Mouse (Mus musculus) brain, adult 2 months (tissue): Measurements from ENCODE around the gene Csgalnact2.

Experiments
- DNase-seq: peaks from one replicate; pipeline ENCODE4 v3.0.0; 2011; ENCODE audit warnings: low read depth, low spot score

Gene Csgalnact2

GRCm38 (mm10) chr6:118138731-118139709, at the start of gene Csgalnact2:
TSS of gene Csgalnact2 (minus strand) at chr6:118139140.
- peak; percentile 95 for DNase-seq

- no peak for DNase-seq
Measured at GRCm38 (mm10) chr6:118188599-118188998, 49.7 kb upstream of the Csgalnact2 start.

- no peak for DNase-seq
Measured at GRCm38 (mm10) chr6:118187285-118187641, 48.3 kb upstream of the Csgalnact2 start.

GRCm38 (mm10) chr6:118186620-118187284, 47.8 kb upstream of the Csgalnact2 start:
- no peak for DNase-seq

- DNase-seq = no peak
Measured at GRCm38 (mm10) chr6:118184126-118184525, 45.2 kb upstream of the Csgalnact2 start.

GRCm38 (mm10) chr6:118180085-118180423, 41.1 kb upstream of the Csgalnact2 start:
- no peak for DNase-seq

GRCm38 (mm10) chr6:118179316-118180084, 40.6 kb upstream of the Csgalnact2 start:
- peak; percentile 91 for DNase-seq

GRCm38 (mm10) chr6:118173975-118174328, 35.0 kb upstream of the Csgalnact2 start:
- no peak for DNase-seq

- peak; percentile 10 for DNase-seq
Measured at GRCm38 (mm10) chr6:118173251-118173974, 34.5 kb upstream of the Csgalnact2 start.

- DNase-seq = no peak
Measured at GRCm38 (mm10) chr6:118171386-118171785, 32.4 kb upstream of the Csgalnact2 start.

- DNase-seq = no peak
Measured at GRCm38 (mm10) chr6:118168106-118168505, 29.2 kb upstream of the Csgalnact2 start.

GRCm38 (mm10) chr6:118167013-118167412, 28.1 kb upstream of the Csgalnact2 start:
- DNase-seq = peak; percentile 40

- DNase-seq = no peak
Measured at GRCm38 (mm10) chr6:118165516-118165915, 26.6 kb upstream of the Csgalnact2 start.

GRCm38 (mm10) chr6:118164691-118165090, 25.8 kb upstream of the Csgalnact2 start:
- DNase-seq = no peak

- no peak for DNase-seq
Measured at GRCm38 (mm10) chr6:118163086-118163485, 24.1 kb upstream of the Csgalnact2 start.

GRCm38 (mm10) chr6:118162457-118163082, 23.6 kb upstream of the Csgalnact2 start:
- no peak for DNase-seq

GRCm38 (mm10) chr6:118153091-118153490, 14.2 kb upstream of the Csgalnact2 start:
- no peak for DNase-seq

GRCm38 (mm10) chr6:118150988-118151387, 12.0 kb upstream of the Csgalnact2 start:
- no peak for DNase-seq

- no peak for DNase-seq
Measured at GRCm38 (mm10) chr6:118150538-118150937, 11.6 kb upstream of the Csgalnact2 start.

- DNase-seq = no peak
Measured at GRCm38 (mm10) chr6:118150128-118150527, 11.2 kb upstream of the Csgalnact2 start.

GRCm38 (mm10) chr6:118140961-118141360, 2.0 kb upstream of the Csgalnact2 start:
- DNase-seq = no peak
